Mouse (Mus musculus): Measurements from ENCODE around the gene Rbm6. TPM values are rescaled to one million over a fixed set of nuclear protein-coding genes. Genes with fewer than 3 reads are reported as not detected.

Gene Rbm6
- polyA plus RNA-seq, 1 experiment from 2014 or later: 26.6 TPM

DNA sequence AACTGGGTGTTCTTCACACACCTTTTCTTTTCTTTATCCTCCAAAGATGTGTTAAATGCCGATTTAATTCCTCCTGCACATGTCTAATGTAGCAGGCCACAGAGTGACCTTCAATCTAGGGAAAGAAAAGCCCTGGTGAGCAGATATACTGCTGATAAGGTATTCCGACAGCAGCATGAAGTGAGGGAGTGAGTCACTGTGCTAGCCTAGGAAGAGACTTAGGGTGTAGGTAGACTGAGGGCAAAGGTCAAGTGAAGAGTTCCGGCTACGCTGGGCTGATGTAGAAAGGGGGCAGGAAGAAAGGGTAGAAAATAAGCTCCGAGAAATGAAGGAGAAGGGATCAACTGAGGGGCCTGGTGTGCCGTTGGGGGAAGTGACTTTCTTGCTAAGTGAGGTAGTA lies 17.2 kb upstream of the Rbm6 start:
- ATAC-seq (ENCODE audit: low read depth): no peak
- Histone ChIP-seq H3K9me3 (replicated peaks; ENCODE audit: control insufficient read depth, low read length) (no peaks in the 10 kb centered on the region), H3K4me1 (ENCODE audit: control insufficient read depth, low read depth, low read length) (peaks cover 11% of the 10 kb centered on the region), H3K27me3 (ENCODE audit: control insufficient read depth, insufficient read depth, low read depth, low read length) (peaks cover 3% of the 10 kb centered on the region), H3K9ac (ENCODE audit: low read depth, low read length) (no peak overlapping the region), H3K36me3 (ENCODE audit: control insufficient read depth, insufficient read depth) (no peaks in the 10 kb centered on the region), H3K27ac (ENCODE audit: low read length) (no peak overlapping the region), H3K4me2 (ENCODE audit: low read depth, low read length) (no peak overlapping the region), H3K4me3 (ENCODE audit: low read depth, low read length) (no peak overlapping the region)
- WGBS (ENCODE audit: insufficient replicate concordance): 68% methylated on average over 6 of the region's 6 CpGs

DNA sequence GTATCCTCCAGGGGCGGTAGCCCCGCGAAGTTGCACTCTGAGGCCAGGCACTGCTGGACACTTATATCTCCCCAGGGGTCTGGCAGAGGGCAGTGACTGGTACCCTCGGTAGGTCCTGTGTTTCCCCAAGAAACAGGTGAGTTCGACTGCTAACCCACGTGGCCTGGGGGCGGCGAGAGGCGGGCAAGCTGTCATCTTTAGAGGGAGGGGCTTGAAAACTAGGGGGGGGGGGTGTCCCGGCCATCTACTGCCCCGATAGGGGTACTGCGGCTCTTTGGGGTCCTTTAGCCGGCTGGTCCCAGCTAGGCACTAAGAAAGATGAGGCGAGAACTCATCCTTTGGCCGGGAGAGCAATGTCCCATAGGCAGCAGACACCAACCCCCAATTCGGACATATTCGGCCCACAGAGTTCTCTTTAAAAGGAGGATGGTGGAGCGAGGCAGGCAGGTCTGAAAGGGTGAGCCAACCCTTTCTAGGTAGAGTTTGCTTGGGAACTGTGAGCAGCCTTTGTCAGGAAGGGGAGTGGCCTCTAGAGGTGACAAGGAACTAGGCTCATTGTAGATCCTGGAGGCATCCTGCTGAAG lies 15.3 kb upstream of the Rbm6 start:
- Histone ChIP-seq H3K9me3 (replicated peaks; ENCODE audit: control insufficient read depth, low read length) (no peaks in the 10 kb centered on the region), H3K27ac (ENCODE audit: low read length) (peak overlapping the region; percentile 36; the same call in 1 of the 2 replicates), H3K4me1 (ENCODE audit: control insufficient read depth, low read depth, low read length) (peaks cover 11% of the 10 kb centered on the region), H3K9ac (ENCODE audit: low read depth, low read length) (peak overlapping the region; percentile 85), H3K4me2 (ENCODE audit: low read depth, low read length) (peak overlapping the region; percentile 83), H3K27me3 (ENCODE audit: control insufficient read depth, insufficient read depth, low read depth, low read length) (peaks cover 3% of the 10 kb centered on the region), H3K4me3 (ENCODE audit: low read depth, low read length) (peak overlapping the region; percentile 79), H3K36me3 (ENCODE audit: control insufficient read depth, insufficient read depth) (no peaks in the 10 kb centered on the region)
- WGBS (ENCODE audit: insufficient replicate concordance): 1% methylated on average over 18 of the region's 18 CpGs
- ATAC-seq (ENCODE audit: low read depth): peak; percentile 39; the same call in 1 of the 2 replicates

DNA sequence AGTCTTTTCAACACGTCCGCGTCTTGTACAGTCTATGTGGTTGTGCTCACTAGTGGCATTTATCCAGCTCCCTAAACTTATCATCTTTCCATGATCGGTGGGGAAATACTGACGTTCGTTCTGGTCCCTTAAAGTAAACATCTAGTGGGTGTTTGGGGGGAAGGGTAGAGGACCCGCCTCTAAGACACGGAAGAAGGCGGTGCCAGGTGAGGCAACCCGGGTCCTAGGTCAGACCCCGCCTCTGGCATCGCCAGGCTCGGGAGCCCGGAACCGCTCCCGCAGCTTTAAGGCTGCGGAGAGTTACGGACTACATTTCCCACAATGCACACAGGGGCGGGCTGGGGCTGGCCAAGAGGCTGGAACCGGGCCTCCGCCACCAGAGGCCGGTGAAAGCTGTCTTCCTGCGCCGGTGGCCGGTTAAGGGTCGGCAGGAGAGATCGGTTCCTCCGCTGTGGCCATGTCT lies 14.8 kb upstream of the Rbm6 start, which contains the start of gene Mon1a:
Mon1a (plus strand) TSS at position 348 of the 463 bp plus-strand sequence.
- ATAC-seq (ENCODE audit: low read depth): peak; percentile 98
- under 1% methylated on average over 28 of the region's 28 CpGs for WGBS (ENCODE audit: insufficient replicate concordance)
- H3K27ac ChIP-seq (ENCODE audit: low read length): peak within 1 kb of the TSS; percentile 36; the same call in 1 of the 2 replicates

DNA sequence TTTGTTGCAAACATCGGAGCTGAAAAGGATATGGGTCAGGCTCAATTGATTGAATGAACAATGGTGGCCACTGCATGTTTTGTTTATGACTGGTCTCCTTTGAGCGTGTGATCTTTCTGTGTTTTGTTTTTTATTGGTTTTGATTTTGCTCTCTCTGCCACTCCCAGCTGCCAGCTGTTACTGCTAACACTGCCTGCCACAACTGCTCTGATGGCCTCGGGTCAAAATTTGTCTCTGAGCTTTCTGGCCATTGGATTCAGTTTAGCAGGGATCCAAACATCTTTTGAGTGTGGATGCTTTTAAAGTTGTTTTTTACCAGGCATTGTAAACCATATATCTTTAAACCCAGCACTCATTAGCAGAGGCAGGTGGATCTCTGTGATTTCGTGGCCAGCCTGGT lies 7.4 kb upstream of the Rbm6 start:
- Histone ChIP-seq H3K4me3 (ENCODE audit: low read depth, low read length) (no peak overlapping the region), H3K36me3 (ENCODE audit: control insufficient read depth, insufficient read depth) (no peaks in the 10 kb centered on the region), H3K9ac (ENCODE audit: low read depth, low read length) (no peak overlapping the region), H3K27ac (ENCODE audit: low read length) (no peak overlapping the region), H3K4me2 (ENCODE audit: low read depth, low read length) (no peak overlapping the region), H3K4me1 (ENCODE audit: control insufficient read depth, low read depth, low read length) (no peaks in the 10 kb centered on the region), H3K27me3 (ENCODE audit: control insufficient read depth, insufficient read depth, low read depth, low read length) (no peaks in the 10 kb centered on the region; the same call in none of the 2 replicates), H3K9me3 (replicated peaks; ENCODE audit: control insufficient read depth, low read length) (no peaks in the 10 kb centered on the region)
- WGBS (ENCODE audit: insufficient replicate concordance): 55% methylated on average over 4 of the region's 4 CpGs
- ATAC-seq (ENCODE audit: low read depth): no peak

More for the DNA sequence above, 14.8 kb upstream of the Rbm6 start, which contains the start of gene Mon1a:
- Histone ChIP-seq H3K4me1 (ENCODE audit: control insufficient read depth, low read depth, low read length) (peaks cover 11% of the 10 kb centered on the region), H3K27me3 (ENCODE audit: control insufficient read depth, insufficient read depth, low read depth, low read length) (peaks cover 3% of the 10 kb centered on the region), H3K4me2 (ENCODE audit: low read depth, low read length) (peak within 1 kb of the TSS; percentile 83), H3K9me3 (replicated peaks; ENCODE audit: control insufficient read depth, low read length) (no peaks in the 10 kb centered on the region), H3K9ac (ENCODE audit: low read depth, low read length) (peak within 1 kb of the TSS; percentile 85), H3K4me3 (ENCODE audit: low read depth, low read length) (peak within 1 kb of the TSS; percentile 79), H3K36me3 (ENCODE audit: control insufficient read depth, insufficient read depth) (no peaks in the 10 kb centered on the region)

DNA sequence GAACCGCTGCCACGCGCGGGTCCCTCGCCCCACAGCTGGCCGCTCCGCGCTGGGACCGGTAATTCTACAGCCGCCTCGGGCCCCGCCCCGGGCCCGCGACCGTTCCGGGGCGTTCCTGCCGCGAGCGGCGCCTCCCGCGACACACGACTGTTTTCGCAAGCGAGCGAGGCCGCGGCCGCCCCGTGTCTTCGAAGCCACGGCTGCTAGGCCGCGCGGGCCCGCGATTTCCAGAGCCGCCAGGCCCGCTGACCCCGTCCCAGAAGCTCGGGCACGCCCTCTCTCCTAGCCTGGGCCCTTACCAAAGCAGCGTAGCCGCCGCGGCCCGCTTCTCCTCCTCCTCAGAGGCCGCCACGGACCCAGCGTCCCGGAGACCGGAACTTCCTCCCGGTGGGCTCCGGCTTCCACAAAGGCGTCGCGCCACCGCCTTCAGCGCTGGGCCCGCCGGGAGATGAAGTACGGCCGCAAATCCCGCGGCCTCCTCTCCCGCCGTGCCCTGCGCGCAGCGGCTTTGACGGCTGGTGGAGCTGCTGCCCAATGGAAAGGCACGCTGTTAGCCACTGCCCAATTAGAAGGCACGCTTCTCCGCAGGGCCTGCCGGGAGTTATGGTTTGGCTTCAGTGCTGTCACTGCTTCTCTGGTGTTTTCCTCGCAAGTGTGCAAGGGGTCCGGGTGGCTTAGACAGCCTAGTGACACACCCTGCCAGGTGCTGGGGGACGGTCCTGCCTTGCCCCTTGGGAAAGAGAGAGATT lies 513 bp downstream of the Rbm6 start:
- no peaks in the 10 kb centered on the region for H3K9me3 ChIP-seq (replicated peaks; ENCODE audit: control insufficient read depth, low read length)
- WGBS (ENCODE audit: insufficient replicate concordance): under 1% methylated on average over 80 of the region's 80 CpGs
- H3K9ac ChIP-seq (ENCODE audit: low read depth, low read length): peak overlapping the region; percentile 98
- peak; percentile 99 for ATAC-seq (ENCODE audit: low read depth)
- peaks cover 19% of the 10 kb centered on the region for H3K4me1 ChIP-seq (ENCODE audit: control insufficient read depth, low read depth, low read length)
- peak overlapping the region; percentile 96 for H3K4me3 ChIP-seq (ENCODE audit: low read depth, low read length)
- no peaks in the 10 kb centered on the region for H3K27me3 ChIP-seq (ENCODE audit: control insufficient read depth, insufficient read depth, low read depth, low read length)
- H3K36me3 ChIP-seq (ENCODE audit: control insufficient read depth, insufficient read depth): no peaks in the 10 kb centered on the region; the same call in 1 of the 2 replicates
- H3K4me2 ChIP-seq (ENCODE audit: low read depth, low read length): peak overlapping the region; percentile 89
- peak overlapping the region; percentile 100 for H3K27ac ChIP-seq (ENCODE audit: low read length)

DNA sequence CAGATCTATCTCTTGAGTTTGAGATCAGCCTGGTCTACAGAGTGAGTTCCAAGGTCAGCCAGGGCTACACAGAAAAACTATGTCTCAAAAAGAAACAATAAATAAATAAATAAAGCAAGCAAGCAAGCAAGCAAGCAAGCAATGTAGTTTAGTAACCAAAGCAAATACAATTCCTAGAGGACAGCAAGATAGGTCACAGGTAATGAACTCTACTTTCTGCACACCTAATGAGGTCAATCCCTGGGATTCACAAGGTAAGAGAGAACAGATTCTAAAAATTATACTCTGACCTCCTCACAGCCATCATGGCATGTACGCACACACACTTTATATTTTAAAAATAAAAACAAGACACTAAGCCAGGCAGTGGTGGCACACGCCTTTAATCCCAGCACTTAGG lies 7.0 kb downstream of the Rbm6 start:
- Histone ChIP-seq H3K9ac (ENCODE audit: low read depth, low read length) (no peak overlapping the region), H3K4me2 (ENCODE audit: low read depth, low read length) (no peak overlapping the region), H3K9me3 (replicated peaks; ENCODE audit: control insufficient read depth, low read length) (no peaks in the 10 kb centered on the region), H3K4me3 (ENCODE audit: low read depth, low read length) (no peak overlapping the region), H3K27me3 (ENCODE audit: control insufficient read depth, insufficient read depth, low read depth, low read length) (no peaks in the 10 kb centered on the region), H3K4me1 (ENCODE audit: control insufficient read depth, low read depth, low read length) (peaks cover 5% of the 10 kb centered on the region), H3K27ac (ENCODE audit: low read length) (no peak overlapping the region), H3K36me3 (ENCODE audit: control insufficient read depth, insufficient read depth) (no peaks in the 10 kb centered on the region; the same call in 1 of the 2 replicates)
- 76% methylated on average over 2 of the region's 2 CpGs for WGBS (ENCODE audit: insufficient replicate concordance)
- no peak for ATAC-seq (ENCODE audit: low read depth)

DNA sequence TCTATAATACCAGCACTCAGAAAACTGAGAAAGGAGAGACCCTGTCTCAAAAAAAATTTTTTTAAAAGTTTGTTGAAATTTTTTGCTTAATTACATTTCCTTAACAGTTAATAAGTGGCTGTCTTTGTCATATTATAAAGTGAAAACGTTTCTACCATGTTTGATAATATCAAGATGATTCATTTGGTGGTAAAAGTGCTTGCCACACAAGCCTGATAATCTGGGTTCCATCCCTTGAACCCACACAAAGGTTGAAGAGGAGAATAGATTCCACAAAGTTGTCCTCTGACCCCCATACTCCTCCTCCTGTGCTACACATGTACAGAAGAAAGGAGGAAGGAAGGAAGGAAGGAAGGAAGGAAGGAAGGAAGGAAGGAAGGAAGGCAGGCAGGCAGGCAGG lies 8.5 kb downstream of the Rbm6 start:
- Histone ChIP-seq H3K4me2 (ENCODE audit: low read depth, low read length) (no peak overlapping the region), H3K4me3 (ENCODE audit: low read depth, low read length) (no peak overlapping the region), H3K27me3 (ENCODE audit: control insufficient read depth, insufficient read depth, low read depth, low read length) (no peaks in the 10 kb centered on the region), H3K9ac (ENCODE audit: low read depth, low read length) (no peak overlapping the region), H3K36me3 (ENCODE audit: control insufficient read depth, insufficient read depth) (no peaks in the 10 kb centered on the region), H3K27ac (ENCODE audit: low read length) (no peak overlapping the region), H3K9me3 (replicated peaks; ENCODE audit: control insufficient read depth, low read length) (no peaks in the 10 kb centered on the region), H3K4me1 (ENCODE audit: control insufficient read depth, low read depth, low read length) (no peaks in the 10 kb centered on the region)
- WGBS (ENCODE audit: insufficient replicate concordance): 18% methylated on average over 1 of the region's 1 CpGs
- no peak for ATAC-seq (ENCODE audit: low read depth)

DNA sequence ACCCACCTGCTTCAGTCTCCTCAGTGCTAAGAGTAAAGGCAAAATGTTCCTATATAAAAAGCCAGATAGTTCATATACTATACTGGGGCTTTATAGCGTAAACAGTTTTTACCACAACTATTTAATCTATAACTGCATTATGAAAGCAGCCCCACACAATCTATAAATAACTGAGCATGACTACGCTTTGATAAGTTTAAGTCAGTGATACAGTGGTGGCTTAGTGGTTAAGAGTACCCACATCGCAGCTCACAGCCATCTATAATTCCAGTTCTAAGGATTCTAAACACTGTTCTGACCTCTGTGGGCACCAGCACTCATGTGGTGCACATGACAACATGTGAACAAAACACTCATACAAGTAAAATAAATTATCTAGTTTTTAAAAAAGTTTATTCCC lies 14.7 kb downstream of the Rbm6 start:
- H3K4me3 ChIP-seq (ENCODE audit: low read depth, low read length): no peak overlapping the region
- no peak overlapping the region for H3K27ac ChIP-seq (ENCODE audit: low read length)
- H3K9ac ChIP-seq (ENCODE audit: low read depth, low read length): no peak overlapping the region
- no peaks in the 10 kb centered on the region for H3K27me3 ChIP-seq (ENCODE audit: control insufficient read depth, insufficient read depth, low read depth, low read length)
- no peaks in the 10 kb centered on the region for H3K9me3 ChIP-seq (replicated peaks; ENCODE audit: control insufficient read depth, low read length)
- no peak overlapping the region for H3K4me2 ChIP-seq (ENCODE audit: low read depth, low read length)
- WGBS (ENCODE audit: insufficient replicate concordance): 35% methylated on average over 3 of the region's 3 CpGs
- peak; percentile 67 for ATAC-seq (ENCODE audit: low read depth)
- H3K4me1 ChIP-seq (ENCODE audit: control insufficient read depth, low read depth, low read length): no peaks in the 10 kb centered on the region
- H3K36me3 ChIP-seq (ENCODE audit: control insufficient read depth, insufficient read depth): peaks cover 6% of the 10 kb centered on the region

DNA sequence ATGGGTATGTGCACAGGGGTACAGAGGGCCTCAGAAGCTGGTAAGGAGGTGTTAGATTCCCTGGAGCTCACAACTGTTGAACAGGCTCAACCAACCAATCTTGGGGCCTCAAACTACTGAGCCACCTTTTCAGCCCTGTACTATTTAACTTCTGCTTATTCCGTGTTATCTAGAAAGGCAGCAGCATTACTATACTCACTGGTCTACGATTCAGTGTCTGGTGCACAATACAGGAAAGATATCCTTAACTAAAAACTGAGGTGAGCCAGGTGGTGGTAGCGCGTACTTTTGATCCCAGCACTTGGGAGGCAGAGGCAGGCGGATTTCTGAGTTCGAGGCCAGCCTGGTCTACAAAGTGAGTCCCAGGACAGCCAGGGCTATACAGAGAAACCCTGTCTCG lies 24.1 kb downstream of the Rbm6 start:
- no peaks in the 10 kb centered on the region for H3K4me1 ChIP-seq (ENCODE audit: control insufficient read depth, low read depth, low read length)
- H3K27me3 ChIP-seq (ENCODE audit: control insufficient read depth, insufficient read depth, low read depth, low read length): no peaks in the 10 kb centered on the region
- no peak overlapping the region for H3K4me2 ChIP-seq (ENCODE audit: low read depth, low read length)
- no peak for ATAC-seq (ENCODE audit: low read depth)
- H3K9me3 ChIP-seq (replicated peaks; ENCODE audit: control insufficient read depth, low read length): no peaks in the 10 kb centered on the region
- peaks cover 15% of the 10 kb centered on the region for H3K36me3 ChIP-seq (ENCODE audit: control insufficient read depth, insufficient read depth)
- no peak overlapping the region for H3K27ac ChIP-seq (ENCODE audit: low read length)
- 79% methylated on average over 7 of the region's 7 CpGs for WGBS (ENCODE audit: insufficient replicate concordance)
- no peak overlapping the region for H3K9ac ChIP-seq (ENCODE audit: low read depth, low read length)
- no peak overlapping the region for H3K4me3 ChIP-seq (ENCODE audit: low read depth, low read length)

Data from liver, embryonic 16.5 days (tissue).